Mouse (Mus musculus) frontal cortex, postnatal 14 days (tissue): ENCODE results near the gene Olfr1359.
"Not testable (repeated sequence)": the region's sequence is repeated elsewhere in the genome, so short reads cannot be mapped to it uniquely, and the experiment has no call there.

Experiments
- DNase-seq, 2 experiments: peaks; one replicate each; pipeline ENCODE4 v3.0.0; 2022; ENCODE audit warnings: low spot score in 2 of 2

Olfr1359 gene

DNA sequence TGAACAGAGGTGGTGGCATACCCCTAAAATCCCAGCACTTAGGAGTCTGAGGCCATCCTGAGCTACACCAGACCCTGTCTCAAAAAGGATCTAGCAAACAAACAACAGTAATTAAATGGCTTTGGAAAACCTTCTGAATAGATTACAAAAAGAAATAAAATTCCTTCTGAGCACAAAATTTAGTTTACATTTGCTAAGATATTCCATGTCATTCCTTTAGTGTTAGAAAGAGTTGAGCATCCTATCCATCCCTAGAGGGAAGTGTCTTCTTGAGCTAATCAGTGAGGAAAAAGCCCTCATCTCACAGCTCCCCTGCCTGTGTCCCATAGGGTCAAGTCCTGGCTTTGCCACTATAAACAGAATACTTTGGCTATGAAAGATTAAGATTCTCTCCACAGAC, at the start of gene Olfr1359:
TSS of gene Olfr1359 (plus strand) at position 301 of the 400 bp plus-strand sequence.
- DNase-seq = no peak

DNA sequence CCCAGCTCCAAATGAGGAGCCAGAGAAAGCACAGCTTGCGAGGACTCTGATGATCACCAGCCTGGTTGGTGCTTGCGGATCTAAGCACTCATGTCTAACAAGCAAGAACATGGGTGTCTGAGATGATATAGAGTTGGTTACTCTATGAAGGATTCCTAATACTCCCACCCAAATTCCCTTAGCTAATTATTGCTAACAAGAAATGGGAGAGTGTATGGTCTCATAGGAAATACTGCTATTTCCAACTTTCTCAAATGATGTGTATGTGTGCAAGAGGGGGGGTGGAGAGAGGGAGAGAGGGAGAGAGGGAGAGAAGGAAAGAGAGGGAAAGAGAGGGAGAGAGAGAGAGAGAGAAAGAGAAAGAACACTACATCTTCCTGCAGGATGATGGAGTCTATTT, 34.6 kb upstream of the Olfr1359 start, which contains the start of gene Olfr1361:
TSS of gene Olfr1361 (minus strand) at position 101 of the 400 bp plus-strand sequence.
- DNase-seq = no peak

GRCm38 (mm10) chr13:21677305-21677704, 20.6 kb upstream of the Olfr1359 start, which contains the start of gene Olfr1360:
Olfr1360 (minus strand) TSS chr13:21677405.
- no peak for DNase-seq

- no peak for DNase-seq
Measured at GRCm38 (mm10) chr13:21706669-21707068, 8.8 kb downstream of the Olfr1359 start.

DNA sequence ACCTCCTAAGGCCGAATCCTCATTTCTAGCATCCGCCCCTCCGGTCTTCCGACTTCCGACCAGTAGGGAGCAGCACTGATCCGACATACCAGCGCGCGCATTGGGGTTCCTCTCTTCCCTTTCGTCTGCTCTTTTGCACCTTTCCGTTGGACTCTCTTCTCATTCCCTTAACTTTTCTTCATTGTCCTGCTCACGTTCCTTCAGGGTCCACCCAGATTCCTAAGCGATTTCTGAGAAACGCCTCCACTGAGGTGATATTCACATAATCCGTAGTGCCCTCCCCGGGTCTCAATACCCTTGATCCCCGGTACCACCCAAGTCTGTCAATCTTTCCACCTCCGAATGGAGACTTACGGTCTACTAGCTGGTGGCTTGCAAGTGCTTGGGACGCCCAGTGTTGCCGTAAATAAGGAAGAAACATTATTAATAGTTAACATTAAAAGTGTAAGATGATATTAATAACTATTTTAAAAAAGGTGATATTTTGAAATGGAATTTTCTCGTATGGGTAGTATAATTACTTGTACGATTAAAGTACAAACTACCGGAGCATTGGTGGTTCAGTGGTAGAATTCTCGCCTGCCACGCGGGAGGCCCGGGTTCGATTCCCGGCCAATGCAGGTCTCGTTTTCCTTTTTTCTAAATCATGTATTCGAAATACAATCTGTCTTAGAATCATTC, 12.3 kb downstream of the Olfr1359 start:
- DNase-seq = peak; percentile 75 to 88

- peak; percentile 68 to 81 for DNase-seq
Measured at GRCm38 (mm10) chr13:21710821-21711525, 13.1 kb downstream of the Olfr1359 start.

GRCm38 (mm10) chr13:21711698-21712097, 13.8 kb downstream of the Olfr1359 start:
- DNase-seq = no peak

DNA sequence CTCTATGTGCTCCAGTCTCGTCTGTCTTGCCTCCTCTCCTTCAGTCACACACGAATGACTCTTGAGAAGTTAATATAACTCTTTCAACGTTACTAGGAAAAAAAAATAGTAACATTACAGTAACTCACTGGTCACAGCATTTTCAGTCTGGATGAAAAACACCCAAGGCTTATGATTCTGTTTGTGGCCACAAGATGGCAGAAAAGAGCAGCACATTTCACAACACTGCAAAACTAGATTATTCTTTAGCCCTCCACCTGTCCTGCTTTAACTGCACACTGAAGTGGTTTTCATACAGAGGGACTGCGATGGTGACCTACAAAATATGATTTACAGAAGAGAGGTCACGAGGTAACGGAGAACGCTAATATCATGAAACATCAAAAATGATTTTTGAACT, 16.8 kb downstream of the Olfr1359 start:
- peak in 1 of 2 experiments; percentile 57 for DNase-seq

GRCm38 (mm10) chr13:21715131-21715863, 17.4 kb downstream of the Olfr1359 start:
- no peak for DNase-seq

- peak; percentile 71 to 74 for DNase-seq
Measured at GRCm38 (mm10) chr13:21715864-21716539, 18.1 kb downstream of the Olfr1359 start, which contains the start of the genes Hist1h2bl and Hist1h2ai. Hist1h2bl (minus strand) TSS chr13:21716143. Hist1h2ai (plus strand) TSS chr13:21716422.

DNA sequence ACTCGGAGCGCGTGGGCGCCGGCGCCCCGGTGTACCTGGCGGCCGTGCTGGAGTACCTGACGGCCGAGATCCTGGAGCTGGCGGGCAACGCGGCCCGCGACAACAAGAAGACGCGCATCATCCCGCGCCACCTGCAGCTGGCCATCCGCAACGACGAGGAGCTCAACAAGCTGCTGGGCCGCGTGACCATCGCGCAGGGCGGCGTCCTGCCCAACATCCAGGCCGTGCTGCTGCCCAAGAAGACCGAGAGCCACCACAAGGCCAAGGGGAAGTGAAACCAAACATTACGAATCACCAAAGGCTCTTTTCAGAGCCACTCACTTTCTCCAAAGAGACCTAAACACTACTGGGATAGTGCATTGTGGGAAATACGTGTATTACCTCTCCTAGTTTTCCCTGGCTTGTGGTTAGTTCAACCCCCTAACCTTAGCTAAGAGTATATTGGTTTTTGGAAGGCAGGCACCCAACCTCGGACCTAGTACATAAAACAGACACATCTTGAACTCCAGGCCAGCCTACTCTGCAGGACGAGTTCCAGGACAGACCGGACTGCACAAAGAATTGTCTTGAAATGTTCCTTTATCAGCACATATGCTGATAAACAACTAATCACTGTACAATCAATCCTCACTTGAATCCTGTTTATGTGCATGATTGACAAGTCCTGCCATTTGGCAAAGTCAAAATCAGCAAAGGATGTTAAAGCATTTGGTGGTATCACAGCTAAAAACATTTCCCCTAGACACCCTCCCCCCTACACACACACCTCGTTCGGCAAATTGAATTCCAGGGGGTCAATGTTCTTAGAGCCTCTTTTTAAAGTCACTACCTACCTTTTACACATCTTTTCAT, 18.9 kb downstream of the Olfr1359 start:
- peak in 1 of 2 experiments; percentile 7 for DNase-seq

DNA sequence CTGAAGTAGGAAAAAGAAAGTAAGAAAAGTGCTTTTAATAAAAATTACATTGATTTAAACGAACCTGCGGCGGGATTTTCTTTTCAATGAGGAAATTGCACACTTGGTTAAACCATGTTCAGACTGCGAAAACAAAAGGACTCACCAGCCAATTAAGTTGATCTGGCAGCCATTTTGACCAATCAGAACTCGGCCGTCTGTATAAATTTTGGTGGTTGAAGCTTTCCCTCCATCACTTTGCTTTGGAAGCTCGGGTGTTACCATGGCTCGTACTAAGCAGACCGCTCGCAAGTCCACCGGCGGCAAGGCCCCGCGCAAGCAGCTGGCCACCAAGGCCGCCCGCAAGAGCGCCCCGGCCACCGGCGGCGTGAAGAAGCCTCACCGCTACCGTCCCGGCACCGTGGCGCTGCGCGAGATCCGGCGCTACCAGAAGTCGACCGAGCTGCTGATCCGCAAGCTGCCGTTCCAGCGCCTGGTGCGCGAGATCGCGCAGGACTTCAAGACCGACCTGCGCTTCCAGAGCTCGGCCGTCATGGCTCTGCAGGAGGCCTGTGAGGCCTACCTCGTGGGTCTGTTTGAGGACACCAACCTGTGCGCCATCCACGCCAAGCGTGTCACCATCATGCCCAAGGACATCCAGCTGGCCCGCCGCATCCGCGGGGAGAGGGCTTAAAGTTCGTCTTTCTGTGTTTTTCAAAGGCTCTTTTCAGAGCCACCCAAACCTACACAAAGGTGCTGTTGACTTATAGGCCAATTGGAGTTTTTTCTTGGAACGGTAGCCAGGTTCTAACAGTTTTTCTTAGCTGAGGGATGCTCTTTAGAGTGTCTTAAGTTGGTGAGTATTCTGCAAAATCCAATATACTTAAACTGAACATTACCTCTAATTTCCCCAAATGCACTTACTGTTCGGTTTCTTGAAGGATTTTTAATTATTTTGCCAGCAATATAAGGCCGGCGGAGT, 19.8 kb downstream of the Olfr1359 start, which contains the start of gene Hist1h3h:
TSS of gene Hist1h3h (plus strand) at position 263 of the 961 bp plus-strand sequence.
- peak; percentile 80 to 83 for DNase-seq

DNA sequence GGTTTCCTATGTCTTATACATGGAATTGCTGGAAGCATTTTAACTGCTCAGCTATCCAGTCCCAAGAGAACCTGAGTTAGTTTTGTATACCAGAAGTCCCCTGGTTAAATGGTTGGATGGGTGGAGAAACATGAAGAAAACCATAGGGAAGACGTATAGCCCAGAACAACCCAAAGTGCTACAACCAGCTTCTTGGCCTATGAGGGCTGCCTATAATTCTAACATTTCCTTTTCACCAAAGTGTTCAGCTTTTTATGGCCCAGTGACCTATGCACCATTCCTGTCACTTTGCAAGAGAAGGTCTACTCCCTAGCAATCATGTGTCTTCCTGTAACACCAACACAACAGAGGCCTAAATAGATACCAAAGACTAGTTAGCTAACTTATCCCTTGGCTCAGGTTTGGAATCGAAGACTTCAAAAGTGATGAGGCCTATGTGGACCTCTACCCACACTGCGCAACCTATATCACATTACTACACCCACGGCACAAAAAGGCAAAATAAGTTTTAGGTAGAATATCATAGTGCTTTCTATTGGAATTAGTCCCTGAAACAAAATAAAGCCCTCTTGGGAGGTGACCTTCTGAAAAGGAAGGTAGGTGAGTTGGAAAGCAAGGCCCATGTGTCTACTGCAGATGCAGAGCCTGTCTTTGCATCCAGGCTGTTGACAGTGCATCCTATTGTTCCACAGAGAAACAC, 20.6 kb downstream of the Olfr1359 start:
- no peak for DNase-seq

DNA sequence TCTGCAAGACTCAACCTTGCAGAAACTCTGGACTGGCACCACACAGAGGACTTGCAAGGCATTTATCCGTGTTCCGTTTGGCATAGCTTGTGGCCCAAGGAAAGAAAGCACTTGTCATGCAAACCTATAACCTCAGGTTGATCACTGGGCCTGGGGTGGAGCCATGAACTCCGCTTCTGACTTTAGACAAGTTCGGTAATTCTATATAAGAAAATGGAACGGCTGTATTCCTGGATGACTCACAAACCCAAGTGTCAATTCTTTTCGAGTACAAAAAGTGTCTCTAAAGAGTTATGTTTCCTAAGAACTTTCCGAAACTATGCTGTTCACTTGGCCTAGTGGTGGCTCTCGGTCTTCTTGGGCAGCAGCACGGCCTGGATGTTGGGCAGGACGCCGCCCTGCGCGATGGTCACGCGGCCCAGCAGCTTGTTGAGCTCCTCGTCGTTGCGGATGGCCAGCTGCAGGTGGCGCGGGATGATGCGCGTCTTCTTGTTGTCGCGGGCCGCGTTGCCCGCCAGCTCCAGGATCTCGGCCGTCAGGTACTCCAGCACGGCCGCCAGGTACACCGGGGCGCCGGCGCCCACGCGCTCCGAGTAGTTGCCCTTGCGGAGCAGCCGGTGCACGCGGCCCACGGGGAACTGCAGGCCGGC, 23.3 kb downstream of the Olfr1359 start:
- DNase-seq = not testable (repeated sequence)

GRCm38 (mm10) chr13:21721757-21722372, 24.0 kb downstream of the Olfr1359 start, which contains the start of gene Hist1h2bm:
Hist1h2bm (plus strand) TSS chr13:21722044.
- DNase-seq = peak; percentile 53 to 56

DNA sequence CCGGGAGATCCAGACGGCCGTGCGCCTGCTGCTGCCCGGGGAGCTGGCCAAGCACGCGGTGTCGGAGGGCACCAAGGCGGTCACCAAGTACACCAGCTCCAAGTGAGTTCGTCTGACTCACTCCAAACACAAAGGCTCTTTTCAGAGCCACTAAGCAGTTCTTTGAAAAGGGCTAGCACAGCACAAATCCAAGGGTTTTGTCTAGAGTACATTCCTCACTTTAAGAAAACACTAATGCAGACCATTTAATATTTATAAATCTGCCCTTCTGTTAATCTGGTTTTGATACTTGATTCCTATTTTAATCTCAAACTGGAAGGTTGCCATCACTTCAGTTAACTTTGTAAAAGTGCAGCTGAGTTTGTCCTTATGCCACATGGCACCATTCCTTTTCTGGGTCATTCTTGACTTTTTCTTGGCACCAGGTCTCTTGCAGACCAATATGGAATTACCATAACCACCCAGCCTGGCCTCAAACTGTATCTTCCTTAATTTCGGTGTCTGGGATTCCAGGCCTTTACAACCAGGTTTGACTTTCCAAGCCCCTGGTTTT, 24.5 kb downstream of the Olfr1359 start:
- no peak for DNase-seq
